Mouse (Mus musculus) embryo, embryonic 10.5 days (tissue): ENCODE measurements at regions not wholly inside any gene's neighbourhood (a gene's known extent, or its start where the extent isn't known, plus 50 kb on each side); places are given as distances from the start of the nearest gene placed in this dataset.

Experiments
- DNase-seq: peaks from one replicate; pipeline ENCODE4 v3.0.0-alpha.2; 2015; ENCODE audit warnings: low spot score

DNA sequence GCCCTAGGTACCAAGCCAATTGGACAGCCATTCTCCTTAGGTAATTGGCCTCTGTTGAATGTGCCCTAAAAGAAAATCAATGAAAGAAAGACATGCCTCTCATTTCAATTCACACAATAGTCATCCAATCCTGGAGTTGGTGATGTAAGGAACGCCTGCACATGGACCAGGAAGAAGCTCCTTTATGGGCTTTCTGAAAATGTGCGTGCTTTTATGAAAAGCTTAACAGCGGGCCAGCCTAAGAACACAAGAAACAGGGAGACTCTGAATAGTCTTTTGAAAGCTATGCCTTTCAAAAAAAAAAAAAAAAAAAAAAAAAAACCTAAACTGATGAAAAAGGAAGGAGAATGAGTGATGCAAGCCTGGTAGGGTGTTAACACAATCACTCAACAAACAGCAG lies 183.1 kb downstream of the Pcdh19 start:
- no peak for DNase-seq

GRCm38 (mm10) chrX:133461867-133462266 lies 226.9 kb downstream of the Pcdh19 start:
- DNase-seq, result no peak

GRCm38 (mm10) chrX:133447417-133447816 lies 241.4 kb downstream of the Pcdh19 start:
- DNase-seq, result no peak

GRCm38 (mm10) chrX:133402446-133402845 lies 286.3 kb downstream of the Pcdh19 start:
- DNase-seq, result no peak

GRCm38 (mm10) chrX:133387791-133388190 lies 301.0 kb downstream of the Pcdh19 start:
- no peak for DNase-seq

GRCm38 (mm10) chrX:133373960-133374359 lies 314.8 kb downstream of the Pcdh19 start:
- peak; percentile 1 for DNase-seq

GRCm38 (mm10) chrX:133373047-133373446 lies 315.7 kb downstream of the Pcdh19 start:
- no peak for DNase-seq

DNA sequence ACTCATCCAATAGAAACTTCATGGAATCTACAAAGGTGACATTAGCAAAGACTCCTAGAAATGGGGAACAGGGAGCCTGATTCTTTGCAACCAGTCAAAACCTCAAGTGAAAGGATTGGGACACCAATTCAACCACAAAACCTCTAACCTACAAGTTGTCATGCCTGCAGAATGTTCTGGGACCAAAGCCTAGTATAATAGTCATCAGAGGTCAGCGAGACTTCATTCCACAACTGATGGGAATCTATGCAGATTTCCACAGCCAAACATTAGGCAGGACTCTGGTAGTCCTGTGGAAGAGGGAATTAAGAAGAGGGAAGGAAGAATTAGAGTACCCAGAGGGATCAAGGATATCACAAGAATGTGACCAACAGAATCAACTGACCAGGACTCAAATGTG lies 316.4 kb downstream of the Pcdh19 start:
- no peak for DNase-seq

GRCm38 (mm10) chrX:133360739-133361138 lies 328.0 kb downstream of the Pcdh19 start:
- no peak for DNase-seq
